ENCODE assay signal across 38 mouse cellular contexts in genomic region chr5:36220105-36220504, GRCm38 (mm10). TPM values are rescaled to one million over a fixed set of nuclear protein-coding genes. Genes with fewer than 3 reads are reported as not detected.
DNase-seq lines count a peak whose midpoint lies in the region; ATAC-seq and TF ChIP-seq lines count a peak whose summit lies in the region.
"Had no signal": no experiment of that assay in that cellular context is flagged by ENCODE, and none has a peak within 500 bp of the region (broad histone marks: within the 10 kb centered on the region; RNA-seq: fewer than 3 reads in every experiment).

No protein-coding gene starts in this region.

- no peak overlapping the region for H3K4me3 ChIP-seq in forebrain, postnatal 0 days (ENCODE audit: low read depth, low read length)
- H3K4me3 ChIP-seq in forebrain, embryonic 16.5 days (replicated peaks; ENCODE audit: low read length) = no peak overlapping the region
- no peak overlapping the region for H3K4me3 ChIP-seq in midbrain, embryonic 11.5 days (ENCODE audit: low read depth, low read length)
- H3K4me3 ChIP-seq in midbrain, embryonic 13.5 days (replicated peaks) = no peak overlapping the region
- no peak overlapping the region for H3K4me3 ChIP-seq in embryonic facial prominence, embryonic 10.5 days
- no peak overlapping the region for H3K4me3 ChIP-seq in kidney, embryonic 14.5 days (ENCODE audit: low read length)
- H3K4me3 ChIP-seq: hindbrain, embryonic 10.5 days; kidney, embryonic 15.5 days; layer of hippocampus, adult 2 months; left cerebral cortex, adult 2 months; limb, embryonic 12.5 days; liver, embryonic 15.5 days; lung, embryonic 15.5 days; midbrain, embryonic 12.5 days; myocyte had no signal

- DNase-seq in adrenal gland, adult (ENCODE audit: inconsistent age in 2 of 2, low spot score in 1 of 2) = peak; percentile 24 to 63
- no peak for DNase-seq in adrenal gland, postnatal 4 days (ENCODE audit: low spot score in 2 of 2)
- peak; percentile 48 for DNase-seq in forebrain, postnatal 0 days
- DNase-seq in midbrain, embryonic 11.5 days (ENCODE audit: low spot score, missing footprints) = peak; percentile 72
- no peak for DNase-seq in embryonic facial prominence, embryonic 10.5 days (ENCODE audit: low spot score)
- DNase-seq: adrenal gland, adult 8-10 months; cerebellum, adult 2 months; cerebellum, postnatal 14 days; gastrocnemius, postnatal 14 days; heart, postnatal 14 days; kidney, postnatal 36 days; right cerebral cortex, adult 18-20 months; spleen, adult 18-20 months; thymus, postnatal 14 days had no signal

- no peaks in the 10 kb centered on the region for H3K36me3 ChIP-seq in forebrain, postnatal 0 days (ENCODE audit: insufficient read depth)
- no peaks in the 10 kb centered on the region for H3K36me3 ChIP-seq in forebrain, embryonic 16.5 days (ENCODE audit: control insufficient read depth, insufficient read depth)
- H3K36me3 ChIP-seq in midbrain, embryonic 11.5 days (ENCODE audit: control insufficient read depth, insufficient read depth, low read length) = no peaks in the 10 kb centered on the region
- no peaks in the 10 kb centered on the region for H3K36me3 ChIP-seq in midbrain, embryonic 13.5 days
- H3K36me3 ChIP-seq in embryonic facial prominence, embryonic 10.5 days (replicated peaks) = no peaks in the 10 kb centered on the region
- no peaks in the 10 kb centered on the region for H3K36me3 ChIP-seq in kidney, embryonic 14.5 days (ENCODE audit: control insufficient read depth, insufficient read depth, low read length)
- H3K36me3 ChIP-seq: hindbrain, embryonic 10.5 days; kidney, embryonic 15.5 days; limb, embryonic 12.5 days; liver, embryonic 15.5 days; lung, embryonic 15.5 days; midbrain, embryonic 12.5 days had no signal

- H3K9me3 ChIP-seq in forebrain, postnatal 0 days (ENCODE audit: low read length) = no peaks in the 10 kb centered on the region
- H3K9me3 ChIP-seq in forebrain, embryonic 16.5 days (ENCODE audit: control insufficient read depth, low read length) = 0 out of 2 replicates have a peak, but pooled peaks cover 4% of the 10 kb centered on the region
- no peaks in the 10 kb centered on the region for H3K9me3 ChIP-seq in midbrain, embryonic 11.5 days (ENCODE audit: control insufficient read depth, low read length)
- H3K9me3 ChIP-seq in midbrain, embryonic 13.5 days = no peaks in the 10 kb centered on the region
- 0 out of 2 replicates have a peak, but pooled peaks cover 6% of the 10 kb centered on the region for H3K9me3 ChIP-seq in embryonic facial prominence, embryonic 10.5 days
- no peaks in the 10 kb centered on the region for H3K9me3 ChIP-seq in kidney, embryonic 14.5 days (ENCODE audit: control insufficient read depth, low read length)
- H3K9me3 ChIP-seq: kidney, embryonic 15.5 days; liver, embryonic 15.5 days; lung, embryonic 15.5 days; midbrain, embryonic 12.5 days had no signal

- H3K27ac ChIP-seq in forebrain, postnatal 0 days (ENCODE audit: low read depth, low read length) = no peak overlapping the region
- no peak overlapping the region for H3K27ac ChIP-seq in forebrain, embryonic 16.5 days (ENCODE audit: low read length)
- H3K27ac ChIP-seq in midbrain, embryonic 11.5 days (ENCODE audit: low read depth, low read length) = no peak overlapping the region
- no peak overlapping the region for H3K27ac ChIP-seq in midbrain, embryonic 13.5 days
- H3K27ac ChIP-seq in embryonic facial prominence, embryonic 10.5 days (replicated peaks) = 0 out of 2 replicates have a peak overlapping the region, but pooled peaks have one; percentile 36
- H3K27ac ChIP-seq in kidney, embryonic 14.5 days (ENCODE audit: low read depth, low read length) = no peak overlapping the region
- H3K27ac ChIP-seq: hindbrain, embryonic 10.5 days; kidney, embryonic 15.5 days; layer of hippocampus, adult 2 months; left cerebral cortex, adult 2 months; limb, embryonic 12.5 days; liver, embryonic 15.5 days; lung, embryonic 15.5 days; midbrain, embryonic 12.5 days had no signal

- no peak overlapping the region for H3K4me2 ChIP-seq in forebrain, postnatal 0 days (ENCODE audit: low read depth)
- no peak overlapping the region for H3K4me2 ChIP-seq in forebrain, embryonic 16.5 days (ENCODE audit: low read length)
- H3K4me2 ChIP-seq in midbrain, embryonic 11.5 days = no peak overlapping the region
- H3K4me2 ChIP-seq in midbrain, embryonic 13.5 days (replicated peaks) = no peak overlapping the region
- no peak overlapping the region for H3K4me2 ChIP-seq in kidney, embryonic 14.5 days (replicated peaks; ENCODE audit: low read depth, low read length)
- H3K4me2 ChIP-seq: kidney, embryonic 15.5 days; limb, embryonic 12.5 days; liver, embryonic 15.5 days; lung, embryonic 15.5 days; midbrain, embryonic 12.5 days had no signal

- H3K9ac ChIP-seq in forebrain, postnatal 0 days = no peak overlapping the region
- H3K9ac ChIP-seq in forebrain, embryonic 16.5 days (replicated peaks; ENCODE audit: low read depth, low read length) = no peak overlapping the region
- no peak overlapping the region for H3K9ac ChIP-seq in midbrain, embryonic 11.5 days (ENCODE audit: low read length)
- no peak overlapping the region for H3K9ac ChIP-seq in midbrain, embryonic 13.5 days (replicated peaks)
- H3K9ac ChIP-seq in kidney, embryonic 14.5 days (ENCODE audit: low read depth, low read length) = no peak overlapping the region
- H3K9ac ChIP-seq: kidney, embryonic 15.5 days; limb, embryonic 12.5 days; liver, embryonic 15.5 days; lung, embryonic 15.5 days; midbrain, embryonic 12.5 days had no signal

- ATAC-seq in forebrain, postnatal 0 days = peak; percentile 45
- no peak for ATAC-seq in forebrain, embryonic 16.5 days
- ATAC-seq in midbrain, embryonic 11.5 days (ENCODE audit: low FRiP score) = no peak
- ATAC-seq in midbrain, embryonic 13.5 days = no peak
- no peak for ATAC-seq in kidney, embryonic 14.5 days (ENCODE audit: low FRiP score, low TSS enrichment)
- ATAC-seq: activated CD4-positive, CD25-positive, alpha-beta regulatory T cell, adult 4 months; intestine, postnatal 0 days had no signal

- 68% methylated on average over 4 of the region's 4 CpGs for WGBS in forebrain, postnatal 0 days
- 65% methylated on average over 4 of the region's 4 CpGs for WGBS in forebrain, embryonic 16.5 days
- 70% methylated on average over 4 of the region's 4 CpGs for WGBS in midbrain, embryonic 11.5 days
- 82% methylated on average over 4 of the region's 4 CpGs for WGBS in midbrain, embryonic 13.5 days
- 87% methylated on average over 4 of the region's 4 CpGs for WGBS in embryonic facial prominence, embryonic 10.5 days
- 90% methylated on average over 4 of the region's 4 CpGs for WGBS in kidney, embryonic 14.5 days

- no peak for TF ChIP-seq CTCF in forebrain, postnatal 0 days (IDR thresholded peaks at IDR 0.05; ENCODE audit: low read depth)

- no peaks in the 10 kb centered on the region for H3K27me3 ChIP-seq in forebrain, postnatal 0 days (ENCODE audit: insufficient read depth, low read length)
- H3K27me3 ChIP-seq in forebrain, embryonic 16.5 days (replicated peaks; ENCODE audit: control insufficient read depth, insufficient read depth, low read length) = no peaks in the 10 kb centered on the region
- no peaks in the 10 kb centered on the region for H3K27me3 ChIP-seq in midbrain, embryonic 11.5 days (ENCODE audit: control insufficient read depth, insufficient read depth, low read length)
- H3K27me3 ChIP-seq in midbrain, embryonic 13.5 days = no peaks in the 10 kb centered on the region
- H3K27me3 ChIP-seq in embryonic facial prominence, embryonic 10.5 days (replicated peaks; ENCODE audit: low read depth, poor library complexity, severe bottlenecking) = no peaks in the 10 kb centered on the region
- no peaks in the 10 kb centered on the region for H3K27me3 ChIP-seq in kidney, embryonic 14.5 days (ENCODE audit: control insufficient read depth, insufficient read depth, low read length)
- H3K27me3 ChIP-seq: kidney, embryonic 15.5 days; limb, embryonic 12.5 days; liver, embryonic 15.5 days; lung, embryonic 15.5 days; midbrain, embryonic 12.5 days had no signal

- no peaks in the 10 kb centered on the region; the same call in 1 of the 2 replicates for H3K4me1 ChIP-seq in forebrain, postnatal 0 days (ENCODE audit: insufficient read depth)
- peaks cover 6% of the 10 kb centered on the region for H3K4me1 ChIP-seq in forebrain, embryonic 16.5 days (replicated peaks; ENCODE audit: control insufficient read depth, insufficient read depth, low read length)
- peaks cover 10% of the 10 kb centered on the region for H3K4me1 ChIP-seq in midbrain, embryonic 11.5 days (ENCODE audit: control insufficient read depth, insufficient read depth, low read length)
- peaks cover 33% of the 10 kb centered on the region for H3K4me1 ChIP-seq in midbrain, embryonic 13.5 days (replicated peaks)
- peaks cover 27% of the 10 kb centered on the region for H3K4me1 ChIP-seq in embryonic facial prominence, embryonic 10.5 days
- no peaks in the 10 kb centered on the region for H3K4me1 ChIP-seq in kidney, embryonic 14.5 days (ENCODE audit: control insufficient read depth, insufficient read depth, low read length)
- H3K4me1 ChIP-seq: liver, embryonic 15.5 days; lung, embryonic 15.5 days had no signal

RNA-seq across cellular contexts. Expression of gene Psapl1, which starts 16.3 kb away (rescaled TPM):
- not detected for total RNA-seq in adrenal gland, postnatal 4 days (2021)
- not detected in 2 replicates for total RNA-seq in forebrain, postnatal 0 days (2014; rRNA removed)
- not detected in 2 replicates for polyA plus RNA-seq in forebrain, postnatal 0 days (2015; fragmentation: Nextera tagmentation; extraction: Ambion mirVana)
- 0.08 TPM in 1 of 2 replicates, not detected in the other for polyA plus RNA-seq in forebrain, embryonic 16.5 days (2015; fragmentation: Nextera tagmentation; extraction: Ambion mirVana)
- 0.16 TPM in 1 of 2 replicates, not detected in the other for polyA plus RNA-seq in midbrain, embryonic 11.5 days (2014; fragmentation: Nextera tagmentation; extraction: Ambion mirVana)
- 0.09 and 0.13 TPM in 2 replicates for polyA plus RNA-seq in midbrain, embryonic 13.5 days (2015; fragmentation: Nextera tagmentation; extraction: Ambion mirVana)
- polyA plus RNA-seq in embryonic facial prominence, embryonic 10.5 days (2016; fragmentation: Nextera tagmentation; extraction: Ambion mirVana) = 0.05 and 0.07 TPM in 2 replicates
- 0.11 TPM in 2 replicates for polyA plus RNA-seq in kidney, embryonic 14.5 days (2014; fragmentation: Nextera tagmentation; extraction: Ambion mirVana)
- total RNA-seq: CH12.LX; ES-E14; gastrocnemius, postnatal 14 days; granulocyte monocyte progenitor cell, adult 5-6 weeks; heart, postnatal 14 days; layer of hippocampus, adult 2 months; layer of hippocampus, postnatal 14 days; left cerebral cortex, adult 2 months; left cerebral cortex, postnatal 25 days; liver, adult 2 months; megakaryocyte progenitor cell, adult 5-6 weeks had no signal
- polyA plus RNA-seq: activated CD4-positive, CD25-positive, alpha-beta regulatory T cell, adult 4 months; cerebellum, adult 2 months; cortical plate, adult 2 months; heart, embryonic 14.5 days; hindbrain, embryonic 10.5 days; limb, embryonic 12.5 days; liver, adult 2 months; neural tube, embryonic 14.5 days had no signal

Comparison
In these comparisons a context has a peak if more than half of its experiments do, and no peak if none do; other contexts are left out.
1. DNase-seq: peak in adrenal gland, adult (2 of 2), forebrain, postnatal 0 days (single experiment) and midbrain, embryonic 11.5 days (single experiment); none in adrenal gland, postnatal 4 days (0 of 2) and embryonic facial prominence, embryonic 10.5 days (single experiment).